Mouse (Mus musculus) bone marrow, adult 2 months (tissue): ENCODE data around the gene Nmnat2. TPM values are rescaled to one million over a fixed set of nuclear protein-coding genes. Genes with fewer than 3 reads are reported as not detected.

ENCODE experiments used
- H3K27ac ChIP-seq: fragments of 200-500 bp; 2 replicates; pipeline ENCODE4 v1.5.1; 2012; ENCODE audit warnings: low read depth, mild to moderate bottlenecking, control low read depth, inconsistent platforms, low read length; ENCODE audit not compliant: control insufficient read depth, poor library complexity, insufficient read depth
- H3K4me1 ChIP-seq: fragments of 200-500 bp; 2 replicates; pipeline ENCODE4 v1.6.1; 2011; ENCODE audit warnings: low read length; ENCODE audit not compliant: control insufficient read depth, insufficient read depth
- H3K4me3 ChIP-seq: fragments of 200-500 bp; replicated peaks from 2 replicates; pipeline ENCODE3; 2011; ENCODE audit warnings: mild to moderate bottlenecking, low read depth, low read length, control low read depth; ENCODE audit not compliant: control insufficient read depth
- CTCF ChIP-seq: fragments of 200-500 bp; IDR thresholded peaks from 2 replicates; pipeline ENCODE4 v1.5.1; 2011; ENCODE audit warnings: low read length, control low read depth; ENCODE audit not compliant: control insufficient read depth, insufficient read depth
- POLR2A ChIP-seq: fragments of 200-500 bp; IDR thresholded peaks from 2 replicates; pipeline ENCODE4 v1.6.1; 2011; ENCODE audit warnings: low read depth, mild to moderate bottlenecking, control low read depth, low read length, borderline replicate concordance; ENCODE audit not compliant: control insufficient read depth
- WGBS: fragments of 180-500 bp; shearing (Covaris S2); methylation state at CpG from one replicate; pipeline ENCODE4 v1.1.7; 2018; 5-methylcytosine and 5-hydroxymethylcytosine counted together
- polyA plus RNA-seq: library from polyadenylated mRNA; stranded (reverse); fragments of >200 nt; gene quantifications from 2 replicates; pipeline ENCODE4 v1.2.4, GENCODE M21; 2011; ENCODE audit warnings: low replicate concordance; ENCODE audit not compliant: missing spikeins, insufficient read depth, insufficient read length

Nmnat2 gene
- polyA plus RNA-seq, 1 experiment = 7.5 TPM

DNA sequence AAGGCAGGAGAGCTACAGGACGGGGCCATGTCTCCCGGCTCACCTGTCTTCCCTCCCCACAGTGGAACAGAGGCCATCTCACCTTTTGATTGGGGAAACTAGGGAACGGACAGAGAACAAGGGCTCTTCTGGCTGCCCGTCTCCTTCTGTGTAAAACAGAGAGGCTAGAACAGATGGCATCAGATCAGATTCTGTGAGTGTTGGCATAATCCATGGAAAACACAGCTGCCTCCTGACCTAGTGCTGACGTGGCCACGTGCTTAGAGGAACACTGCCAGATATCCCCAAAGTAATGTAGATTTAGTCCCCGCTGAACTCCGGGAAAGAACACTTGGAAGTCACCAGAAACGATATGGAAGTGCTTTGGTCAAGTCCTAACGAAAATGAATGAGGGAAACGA, 90.6 kb downstream of the Nmnat2 start:
- TF ChIP-seq POLR2A (no peak), CTCF (no peak)
- Histone ChIP-seq H3K4me3 (no peak overlapping the region), H3K27ac (no peak overlapping the region), H3K4me1 (no peaks in the 10 kb centered on the region)
- 75% methylated on average over 11 of the region's 11 CpGs for whole genome bisulfite sequencing

DNA sequence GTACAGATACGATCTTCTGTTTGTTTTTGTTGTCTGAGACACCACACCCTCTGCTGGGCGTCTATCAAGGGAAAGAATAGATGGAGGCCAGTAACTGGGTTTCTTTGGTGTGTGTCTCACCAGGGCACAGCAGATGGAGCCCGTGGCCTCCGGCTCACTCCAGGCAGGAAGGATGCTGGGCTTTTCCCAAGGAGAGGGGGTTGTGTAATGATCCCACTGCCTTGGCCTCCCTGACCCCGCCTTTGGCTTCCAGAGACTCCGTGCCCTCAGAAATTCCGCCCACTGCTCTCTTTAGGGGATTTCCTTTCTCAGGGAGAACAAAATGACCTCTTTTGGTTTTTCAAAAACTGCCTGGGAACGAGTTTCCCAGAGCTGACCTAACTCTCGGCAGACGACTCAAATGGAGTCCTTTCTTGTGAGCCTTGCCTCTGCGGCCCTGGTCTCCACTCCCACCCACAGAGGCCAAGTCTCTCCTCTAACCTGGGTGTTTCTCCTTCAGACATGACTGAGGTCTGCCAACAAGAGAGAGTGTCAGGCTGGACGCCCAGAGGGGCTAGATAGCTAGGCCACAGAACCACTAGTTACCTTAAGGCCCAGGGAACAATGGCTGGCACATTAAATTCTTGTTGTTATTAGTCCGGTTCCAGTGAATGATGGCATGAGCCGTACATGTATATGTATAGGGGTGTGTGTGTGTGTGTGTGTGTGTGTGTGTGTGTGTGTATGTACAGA, 93.5 kb downstream of the Nmnat2 start:
- WGBS = 68% methylated on average over 14 of the region's 14 CpGs
- Histone ChIP-seq H3K4me1 (no peaks in the 10 kb centered on the region), H3K4me3 (no peak overlapping the region), H3K27ac (no peak overlapping the region)
- no peak for TF ChIP-seq POLR2A
- TF ChIP-seq CTCF = no peak

DNA sequence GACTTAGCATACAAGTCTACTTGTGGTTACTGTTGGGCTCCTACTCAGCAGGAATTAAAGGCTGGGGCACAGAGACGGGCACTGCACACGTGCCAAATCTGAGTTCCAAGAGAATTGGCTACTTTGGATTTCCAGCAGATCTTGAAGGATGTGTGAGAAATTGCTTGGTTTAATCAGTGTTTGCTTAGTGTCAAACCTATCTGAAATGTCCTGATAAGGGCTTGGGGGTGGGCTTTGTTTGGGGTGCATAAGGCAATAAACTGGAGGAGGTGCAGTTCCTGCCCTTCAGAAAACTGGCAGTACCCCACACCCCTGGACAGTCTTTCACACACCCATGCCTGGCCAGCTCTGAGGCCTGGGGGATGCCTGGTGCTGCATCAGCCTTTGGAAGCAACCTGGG, 94.7 kb downstream of the Nmnat2 start:
- Histone ChIP-seq H3K27ac (no peak overlapping the region), H3K4me1 (no peaks in the 10 kb centered on the region), H3K4me3 (no peak overlapping the region)
- no peak for TF ChIP-seq POLR2A
- TF ChIP-seq CTCF = no peak
- 71% methylated on average over 2 of the region's 2 CpGs for WGBS

DNA sequence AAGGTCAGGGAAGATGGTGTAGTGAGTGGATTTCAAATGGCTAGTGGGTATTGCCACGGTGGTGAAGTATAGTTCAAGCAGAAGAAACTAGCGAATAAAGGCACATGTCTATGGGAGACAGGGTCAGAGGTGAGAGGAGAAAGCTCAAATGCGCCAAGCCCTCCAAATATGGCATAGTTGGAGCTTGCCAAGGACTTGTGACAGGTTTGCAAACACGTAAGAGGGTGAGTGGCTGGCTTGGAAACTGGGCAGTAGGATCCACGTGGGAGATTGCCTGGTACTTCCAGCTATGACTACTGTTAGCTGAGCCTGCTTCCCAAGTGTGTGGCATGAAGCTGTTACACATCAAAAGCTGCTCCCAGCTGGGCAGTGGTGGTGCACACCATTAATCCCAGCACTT, 96.7 kb downstream of the Nmnat2 start:
- no peak overlapping the region for H3K4me3 ChIP-seq
- H3K27ac ChIP-seq = no peak overlapping the region
- no peaks in the 10 kb centered on the region for H3K4me1 ChIP-seq
- 71% methylated on average over 5 of the region's 5 CpGs for WGBS
- TF ChIP-seq CTCF = no peak
- TF ChIP-seq POLR2A = no peak

DNA sequence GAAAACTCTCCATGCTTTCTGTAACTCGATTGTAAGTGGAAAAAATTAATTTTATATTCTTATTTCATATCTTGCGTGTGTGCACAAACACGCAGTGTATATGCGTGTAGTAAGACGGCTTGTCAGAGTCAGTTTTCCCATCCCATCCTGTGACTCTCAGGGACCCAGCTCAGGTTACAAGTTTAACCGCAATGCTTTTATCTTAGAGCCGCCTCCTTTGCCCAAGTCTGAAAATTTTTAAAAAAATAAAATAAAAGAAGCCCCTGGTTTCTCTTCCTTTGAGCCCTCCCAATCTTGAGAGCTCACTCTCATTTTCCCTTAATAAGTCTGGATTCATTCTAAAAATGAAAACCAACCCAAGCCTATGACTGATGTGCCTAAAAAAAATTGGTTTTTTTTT, 98.8 kb downstream of the Nmnat2 start:
- no peaks in the 10 kb centered on the region; the same call in 1 of the 2 replicates for H3K4me1 ChIP-seq
- H3K27ac ChIP-seq = no peak overlapping the region
- H3K4me3 ChIP-seq = no peak overlapping the region
- WGBS = 70% methylated on average over 7 of the region's 7 CpGs
- no peak for TF ChIP-seq POLR2A
- no peak for TF ChIP-seq CTCF

DNA sequence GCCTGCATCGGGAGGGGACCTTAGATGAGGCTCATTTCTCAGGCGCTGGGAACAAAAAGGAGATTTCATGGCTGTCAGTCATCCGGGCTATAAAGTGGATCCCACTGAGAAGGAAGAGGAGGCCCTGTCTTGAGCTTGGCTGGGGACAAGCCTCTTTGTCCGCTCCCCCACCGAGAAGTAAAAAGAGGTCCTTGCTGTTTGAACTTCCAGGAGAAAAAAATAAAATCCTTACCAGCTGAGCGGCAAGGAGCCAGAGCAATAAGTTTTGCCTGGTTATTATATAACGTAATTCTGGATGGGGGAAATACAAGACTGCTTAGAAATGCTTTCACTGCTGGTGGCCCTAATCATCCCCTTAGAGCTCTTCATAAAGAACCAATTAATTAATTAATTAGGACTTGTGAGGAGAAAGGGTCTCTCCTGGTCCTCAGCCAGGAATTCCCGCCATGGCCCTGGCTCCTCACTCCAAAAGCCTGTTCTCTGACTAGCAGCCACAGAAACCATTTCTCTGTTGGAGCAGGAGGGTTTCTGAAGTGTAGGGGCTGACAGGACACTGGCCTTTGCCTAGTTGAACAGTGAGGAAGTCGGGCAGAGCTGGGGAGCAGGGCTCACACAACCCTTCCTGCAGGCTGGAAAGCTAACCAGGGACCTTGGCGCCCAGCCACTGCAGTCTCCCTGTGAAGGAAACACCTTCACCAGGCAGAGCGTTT, 99.5 kb downstream of the Nmnat2 start:
- 60% methylated on average over 11 of the region's 11 CpGs for WGBS
- Histone ChIP-seq H3K27ac (no peak overlapping the region), H3K4me1 (no peaks in the 10 kb centered on the region; the same call in 1 of the 2 replicates), H3K4me3 (no peak overlapping the region)
- no peak for TF ChIP-seq CTCF
- TF ChIP-seq POLR2A = no peak

DNA sequence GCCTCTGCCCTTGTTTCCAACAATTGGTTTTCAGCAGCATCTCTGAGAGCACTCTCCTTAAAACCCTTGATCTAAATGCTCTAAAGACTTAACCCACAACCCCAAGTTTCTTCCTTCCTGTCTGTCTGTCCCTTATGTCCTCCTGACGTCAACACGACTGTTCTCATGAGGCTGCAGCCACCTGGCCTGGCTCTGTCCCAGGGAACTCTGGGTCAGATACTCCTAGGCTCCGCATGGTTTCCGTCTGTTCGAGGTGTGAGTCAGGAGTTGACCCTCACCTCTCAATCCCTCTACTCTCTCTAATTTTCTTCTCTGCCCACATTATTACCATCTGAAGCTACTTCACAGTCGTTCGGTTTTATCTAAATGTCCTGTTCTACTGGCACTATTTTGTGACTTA, 103.5 kb downstream of the Nmnat2 start:
- TF ChIP-seq POLR2A (no peak), CTCF (no peak)
- Histone ChIP-seq H3K4me1 (no peaks in the 10 kb centered on the region; the same call in 1 of the 2 replicates), H3K27ac (no peak overlapping the region), H3K4me3 (no peak overlapping the region)
- WGBS = 59% methylated on average over 7 of the region's 7 CpGs

DNA sequence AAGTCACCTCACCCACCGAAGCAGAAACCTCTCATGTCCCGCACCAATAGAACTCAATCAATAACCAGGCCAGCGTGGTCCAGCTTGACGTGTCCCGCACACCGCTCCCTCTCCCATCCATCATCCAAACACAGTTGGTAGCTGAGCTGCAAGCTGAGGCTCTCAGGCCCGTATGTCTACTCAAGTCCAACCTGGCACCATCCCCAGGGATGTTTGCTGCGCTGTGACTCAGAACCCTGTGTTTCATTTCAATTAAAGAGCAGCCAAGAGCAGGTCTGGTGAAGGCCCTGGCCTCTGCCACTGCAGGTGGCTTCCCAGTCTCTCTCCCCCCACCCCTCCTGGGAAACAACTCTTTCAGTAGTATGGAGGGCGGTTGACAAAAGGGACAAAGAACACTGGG, 104.8 kb downstream of the Nmnat2 start:
- Histone ChIP-seq H3K4me3 (no peak overlapping the region), H3K27ac (no peak overlapping the region), H3K4me1 (no peaks in the 10 kb centered on the region; the same call in 1 of the 2 replicates)
- WGBS = 89% methylated on average over 9 of the region's 9 CpGs
- no peak for TF ChIP-seq POLR2A
- TF ChIP-seq CTCF = no peak

DNA sequence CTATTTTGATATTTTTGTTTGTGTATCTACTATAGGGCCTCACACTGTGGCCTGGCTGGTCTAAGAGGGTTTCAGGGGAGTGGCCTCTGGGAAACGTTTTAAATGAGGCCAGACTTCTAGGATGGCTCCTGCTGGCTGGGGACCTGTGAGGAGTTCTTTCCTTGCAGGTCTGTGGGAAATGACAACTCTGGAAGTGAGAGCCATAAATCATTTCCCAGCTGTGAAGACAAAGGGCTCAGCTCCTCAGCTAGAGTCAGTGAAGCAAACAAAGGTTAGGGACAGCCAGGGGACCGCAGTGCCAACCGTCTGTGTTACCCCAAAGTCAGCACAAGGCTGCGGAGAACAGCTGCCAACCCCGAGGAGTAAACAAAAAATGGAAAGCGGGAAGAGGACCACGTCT, 107.8 kb downstream of the Nmnat2 start:
- Histone ChIP-seq H3K4me1 (no peaks in the 10 kb centered on the region; the same call in 1 of the 2 replicates), H3K27ac (no peak overlapping the region), H3K4me3 (no peak overlapping the region)
- 58% methylated on average over 7 of the region's 7 CpGs for WGBS
- no peak for TF ChIP-seq CTCF
- no peak for TF ChIP-seq POLR2A
